Mouse (Mus musculus) E14TG2a.4 (cell line): ENCODE measurements around the gene Cops2.

Experiments
- CTCF ChIP-seq: conservative IDR thresholded peaks from 2 replicates; pipeline ENCODE4 v1.5.1; 2014; ENCODE audit warnings: low read length
- NANOG ChIP-seq: IDR thresholded peaks from 2 replicates; pipeline ENCODE4 v1.6.1; 2014; ENCODE audit warnings: borderline replicate concordance, low read length, mixed read lengths
- POU5F1 ChIP-seq: IDR thresholded peaks from 2 replicates; pipeline ENCODE4 v1.6.1; 2014; ENCODE audit warnings: low read length, borderline replicate concordance

GRCm38 (mm10) chr2:125788785-125789184 is 70.2 kb downstream of the Cops2 start:
- no peak for TF ChIP-seq CTCF
- no peak for TF ChIP-seq NANOG
- TF ChIP-seq POU5F1, result no peak
